Mouse (Mus musculus): ENCODE measurements around the gene Grpel1.

Grpel1 gene

GRCm38 (mm10) chr5:36462810-36463209, 2.0 kb upstream of the Grpel1 start:
- peak; percentile 60 for DNase-seq

DNA sequence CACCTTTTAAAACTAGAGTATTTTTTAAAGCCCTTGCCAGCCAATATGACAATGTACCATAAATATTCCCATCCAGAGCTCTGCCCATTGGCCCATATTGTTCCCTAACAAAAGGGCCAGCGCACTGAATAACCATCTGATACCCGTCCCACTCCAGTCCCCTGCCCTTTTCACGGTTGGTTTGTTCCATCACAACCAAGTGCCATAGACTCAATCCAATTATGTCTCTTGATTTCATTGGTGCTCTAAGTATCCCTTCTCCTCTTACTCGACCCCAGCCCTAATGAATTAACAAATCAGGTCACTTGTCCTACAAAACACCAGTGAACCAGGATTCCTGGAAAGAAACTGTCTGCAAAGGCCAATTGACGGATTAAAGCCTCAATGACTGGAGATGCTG, 1.4 kb upstream of the Grpel1 start:
- DNase-seq = no peak

DNA sequence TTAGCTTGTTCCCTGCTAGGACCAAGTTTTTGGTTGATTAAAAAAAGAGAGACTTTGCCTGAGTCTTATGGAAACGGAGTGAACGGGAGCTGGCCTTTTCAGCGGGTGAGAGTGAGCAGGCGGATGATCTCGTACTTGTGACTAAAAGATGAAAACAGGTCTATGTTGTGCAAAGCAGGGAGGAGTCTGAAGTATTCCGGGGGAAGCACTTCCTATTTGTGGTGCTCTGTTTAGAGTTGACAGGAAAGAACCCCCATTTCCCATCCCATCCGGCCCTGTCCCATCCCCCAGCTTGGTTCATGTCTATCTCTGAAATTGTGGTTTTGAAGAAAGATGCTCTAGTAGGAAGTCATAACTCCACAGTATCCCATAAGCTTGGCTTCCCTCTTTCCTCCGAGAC, 1.1 kb downstream of the Grpel1 start:
- DNase-seq = no peak

DNA sequence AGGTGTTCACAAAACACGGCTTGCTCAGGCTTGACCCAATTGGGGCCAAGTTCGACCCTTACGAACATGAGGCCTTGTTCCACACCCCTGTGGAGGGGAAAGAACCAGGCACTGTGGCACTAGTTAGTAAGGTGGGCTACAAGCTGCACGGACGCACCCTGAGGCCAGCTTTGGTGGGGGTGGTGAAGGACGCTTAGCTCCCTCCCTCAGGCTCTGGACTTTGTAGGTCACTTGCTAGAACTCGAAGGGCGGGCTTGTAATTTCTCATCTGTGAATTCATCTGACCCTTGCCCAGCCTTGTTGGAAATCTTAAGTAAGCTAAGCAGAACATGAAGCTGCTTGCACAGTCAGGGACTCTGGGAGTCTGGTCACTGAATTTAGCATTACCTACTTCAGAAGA, 6.4 kb downstream of the Grpel1 start:
- no peak for DNase-seq

DNA sequence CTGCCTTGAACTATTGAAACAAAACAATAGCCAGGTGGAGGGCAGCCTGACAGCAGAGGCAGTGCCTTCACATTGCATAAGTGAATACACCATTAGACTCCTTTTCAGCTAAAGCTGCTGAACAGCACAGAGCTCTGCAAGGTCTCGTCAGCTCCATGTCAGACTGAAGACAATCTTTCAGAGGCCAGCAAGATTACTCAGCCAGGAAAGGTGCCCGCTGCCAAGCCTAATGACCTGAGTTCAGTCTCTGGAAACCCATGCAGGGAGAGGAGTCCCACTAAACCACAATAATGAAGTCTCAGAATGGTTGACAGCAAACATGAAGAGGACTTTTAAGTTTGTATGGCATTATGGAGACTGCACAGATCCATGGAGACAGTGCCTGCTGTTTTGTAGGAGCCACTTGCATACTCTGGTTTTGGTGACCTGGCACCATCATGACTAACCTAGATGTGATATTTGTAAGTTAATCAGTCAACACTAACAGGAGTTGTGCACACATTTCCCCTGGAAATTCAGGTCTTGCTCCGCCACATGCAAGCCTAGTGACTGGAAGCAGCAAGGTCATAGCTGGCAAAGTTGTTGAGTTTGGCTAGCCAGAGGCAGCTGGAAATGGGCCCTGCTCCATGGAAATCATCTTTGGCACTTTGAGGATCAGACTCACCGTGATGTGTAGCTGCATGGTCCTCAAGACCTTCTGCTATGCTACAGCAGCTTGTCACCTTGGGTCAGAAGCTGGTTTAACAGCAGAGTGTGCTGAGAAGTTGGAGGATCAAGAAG, 8.3 kb downstream of the Grpel1 start:
- no peak for DNase-seq

- peak; percentile 44 for DNase-seq
These were observed 9.5 kb downstream of the Grpel1 start for GRCm38 (mm10) chr5:36474283-36474682.

- DNase-seq = no peak
These were observed 12.7 kb downstream of the Grpel1 start for GRCm38 (mm10) chr5:36477486-36477885.

DNA sequence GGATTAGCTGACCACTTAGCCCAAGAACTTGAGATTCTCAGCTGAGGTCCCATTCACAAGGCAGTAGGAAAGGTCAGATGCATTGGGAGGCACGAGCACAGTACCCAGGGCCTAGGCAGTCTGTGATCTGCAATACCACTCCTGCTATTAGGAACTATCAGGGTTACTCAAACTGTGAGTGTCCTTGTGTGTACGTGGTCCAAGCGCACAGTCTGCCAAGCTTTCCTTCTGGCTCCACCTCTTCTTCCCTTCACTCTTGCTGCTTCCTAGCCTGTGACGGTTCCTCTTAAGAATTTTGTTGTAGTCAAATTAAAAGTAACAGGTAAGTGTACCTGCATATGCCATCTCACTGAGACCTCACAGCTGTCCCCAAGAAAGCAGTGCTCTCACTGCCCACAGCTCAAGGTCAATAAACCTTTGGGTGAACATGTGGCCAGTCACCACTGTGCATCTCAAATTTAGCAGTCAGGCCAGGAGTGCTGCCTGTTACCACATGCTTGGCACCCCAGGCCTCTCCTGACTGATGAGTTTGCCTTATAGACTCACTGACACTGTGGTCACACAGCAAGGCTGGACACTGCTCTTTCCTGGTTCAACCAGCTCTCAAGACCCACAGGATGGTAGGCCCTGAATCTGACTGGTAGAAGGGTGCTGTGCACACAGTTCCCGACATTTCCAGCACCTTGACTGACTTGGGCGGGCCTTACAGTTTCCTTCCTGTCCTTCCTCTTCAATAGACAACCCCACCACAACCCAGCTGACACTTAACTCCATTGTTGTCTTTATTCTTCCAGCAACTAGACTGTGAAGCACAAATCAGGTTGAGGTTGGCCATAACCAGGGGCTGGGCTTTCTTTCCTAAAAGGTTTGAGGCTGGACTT, 14.0 kb downstream of the Grpel1 start:
- DNase-seq = no peak

DNA sequence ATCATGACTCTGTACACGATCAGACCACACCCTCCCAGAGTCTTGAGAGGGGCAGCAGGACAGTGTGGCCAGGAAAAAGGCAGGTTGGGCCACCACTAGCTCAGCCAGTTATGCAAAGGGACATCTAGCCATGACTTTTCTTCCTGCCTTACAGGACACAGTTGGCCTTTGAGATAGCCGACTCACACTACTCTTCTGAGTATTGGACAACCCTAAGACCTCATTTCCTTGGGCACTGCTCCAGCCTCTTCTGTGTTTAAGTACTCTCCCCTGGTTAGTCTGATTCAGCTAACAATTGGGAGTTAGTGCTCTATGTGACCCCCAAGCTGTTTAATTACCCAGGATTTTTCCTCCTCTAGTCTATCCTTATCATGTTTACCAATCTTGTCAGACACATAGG, 14.9 kb downstream of the Grpel1 start:
- DNase-seq = no peak

GRCm38 (mm10) chr5:36480398-36480797, 15.6 kb downstream of the Grpel1 start:
- DNase-seq = no peak

GRCm38 (mm10) chr5:36481114-36481513, 16.3 kb downstream of the Grpel1 start:
- no peak for DNase-seq

DNA sequence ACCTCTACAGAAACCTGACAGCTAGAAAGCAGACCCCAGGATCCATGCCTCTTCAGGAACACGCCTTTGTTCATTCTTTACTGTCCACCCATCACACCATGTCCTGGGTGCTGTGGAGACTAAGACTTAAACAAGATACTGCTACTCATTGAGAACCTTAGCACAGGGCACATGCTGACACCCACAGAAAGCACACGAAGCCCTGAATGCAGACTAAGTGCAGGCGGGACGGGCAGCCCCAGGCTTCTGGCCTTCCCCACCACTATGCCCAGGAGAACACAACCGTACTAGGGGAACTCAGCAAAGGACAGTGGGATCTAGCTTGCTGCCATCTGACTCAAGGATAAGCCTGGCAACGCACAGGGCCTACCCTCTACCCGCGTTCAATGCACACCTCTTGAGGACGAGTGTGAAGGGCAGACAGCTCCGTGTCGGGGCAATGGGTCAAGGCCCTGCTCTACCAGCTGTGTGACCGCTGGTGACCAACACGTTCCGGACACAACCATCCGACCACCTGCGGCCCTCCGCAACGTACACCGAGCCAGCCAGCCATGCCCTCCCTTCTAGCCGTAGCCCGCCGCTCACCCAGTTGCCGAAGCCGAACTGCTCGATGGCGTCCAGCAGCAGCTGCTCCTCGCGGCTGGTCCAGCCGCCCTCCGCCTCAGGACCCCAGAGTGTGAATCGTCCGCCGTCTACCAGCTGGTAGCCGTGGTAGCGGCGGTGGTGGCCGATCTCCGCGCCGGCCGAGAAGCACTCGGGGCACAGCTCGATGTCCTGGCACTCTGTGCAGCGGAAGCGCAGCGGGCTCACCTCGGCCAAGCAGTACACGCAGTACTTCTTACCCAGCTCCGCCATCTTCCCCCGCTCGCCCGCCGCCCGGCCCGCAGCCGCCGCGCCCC, 18.7 kb downstream of the Grpel1 start:
- peak; percentile 43 for DNase-seq

- DNase-seq = peak; percentile 99
These were observed 19.6 kb downstream of the Grpel1 start, which contains the start of the genes Tada2b and Ccdc96 for GRCm38 (mm10) chr5:36484171-36484990. Gene Tada2b (minus strand): TSS chr5:36484285. Gene Ccdc96 (plus strand): TSS chr5:36484588.

DNA sequence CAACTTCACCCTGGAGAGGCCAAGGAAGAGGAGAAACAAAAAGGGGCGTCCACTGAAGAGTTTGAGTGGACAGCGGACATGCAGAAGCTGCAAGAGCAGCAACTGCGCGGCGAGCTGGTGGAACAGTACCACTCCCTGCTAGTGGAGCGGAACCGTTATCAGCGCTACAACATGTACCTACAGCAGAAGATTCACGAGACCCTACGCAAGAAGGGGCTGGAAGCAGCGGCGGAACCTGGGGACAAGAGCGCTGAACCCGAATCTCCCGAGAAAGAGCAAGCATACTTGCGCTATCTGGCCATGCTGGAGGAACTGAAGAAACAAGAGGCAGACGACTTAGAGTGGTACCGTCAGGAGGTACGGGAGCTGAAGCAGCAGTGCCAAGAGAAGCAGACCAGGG, 20.5 kb downstream of the Grpel1 start:
- DNase-seq = no peak

- no peak for DNase-seq
These were observed 24.4 kb downstream of the Grpel1 start for GRCm38 (mm10) chr5:36489225-36489624.

DNA sequence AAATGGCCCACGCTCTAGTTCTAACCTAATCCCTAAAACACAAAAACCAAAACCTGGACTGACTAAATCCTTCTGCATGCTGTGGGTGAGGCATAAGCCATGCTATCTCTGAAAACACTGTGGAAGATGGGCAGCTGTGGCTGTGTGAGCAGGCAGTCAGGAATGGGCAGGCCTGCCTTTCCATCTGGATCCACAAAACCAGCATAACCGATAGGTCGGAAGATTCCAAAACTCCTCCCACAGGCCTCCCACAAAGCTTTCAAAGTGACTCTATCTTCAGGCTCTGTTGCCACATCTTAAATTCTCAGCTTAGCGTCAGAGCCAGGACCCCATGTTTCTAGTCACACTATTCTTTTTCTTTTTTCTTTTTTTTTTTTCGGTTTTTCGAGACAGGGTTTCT, 29.1 kb downstream of the Grpel1 start:
- DNase-seq = peak; percentile 34

- DNase-seq = no peak
These were observed 29.9 kb downstream of the Grpel1 start for GRCm38 (mm10) chr5:36494709-36495108.

DNA sequence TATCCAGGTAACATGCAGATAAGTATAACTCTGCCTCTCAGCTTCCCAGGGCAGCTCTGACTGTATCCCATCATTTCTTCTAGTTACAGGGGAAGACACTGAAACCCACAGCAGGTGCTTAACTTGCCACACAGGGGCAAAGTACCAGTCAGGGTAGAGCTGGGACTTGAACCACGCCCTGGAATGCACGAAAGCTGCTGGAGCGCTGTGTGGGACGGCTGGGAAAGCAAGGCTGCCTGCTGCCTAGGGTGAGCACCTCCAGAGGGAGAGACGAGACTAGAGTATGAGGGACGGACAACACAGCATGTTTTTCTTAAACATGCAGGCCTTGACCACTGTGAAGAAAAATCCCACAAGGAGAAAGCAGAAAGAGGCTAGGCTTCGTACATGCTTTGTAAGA, 40.4 kb downstream of the Grpel1 start:
- DNase-seq = no peak

GRCm38 (mm10) chr5:36505643-36506042, 40.8 kb downstream of the Grpel1 start:
- no peak for DNase-seq

DNA sequence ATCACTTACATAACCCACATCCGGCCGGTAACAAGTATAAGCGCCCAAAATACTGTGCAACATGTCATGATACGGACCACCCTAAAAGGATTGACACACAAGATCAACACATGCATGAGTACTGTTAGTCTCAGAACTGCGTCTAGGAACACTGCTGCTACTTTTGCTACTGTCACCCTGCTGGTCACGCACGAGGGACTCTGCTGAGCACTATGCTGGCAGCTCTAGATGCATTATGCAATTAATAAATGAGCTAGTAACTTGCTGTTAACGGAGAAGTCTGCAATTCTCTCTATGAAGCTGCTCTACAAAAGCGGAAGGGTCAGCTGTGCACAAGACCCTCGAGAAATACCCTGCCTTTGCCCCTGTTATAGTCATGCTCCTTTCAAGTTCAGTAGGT, 43.6 kb downstream of the Grpel1 start:
- no peak for DNase-seq

DNA sequence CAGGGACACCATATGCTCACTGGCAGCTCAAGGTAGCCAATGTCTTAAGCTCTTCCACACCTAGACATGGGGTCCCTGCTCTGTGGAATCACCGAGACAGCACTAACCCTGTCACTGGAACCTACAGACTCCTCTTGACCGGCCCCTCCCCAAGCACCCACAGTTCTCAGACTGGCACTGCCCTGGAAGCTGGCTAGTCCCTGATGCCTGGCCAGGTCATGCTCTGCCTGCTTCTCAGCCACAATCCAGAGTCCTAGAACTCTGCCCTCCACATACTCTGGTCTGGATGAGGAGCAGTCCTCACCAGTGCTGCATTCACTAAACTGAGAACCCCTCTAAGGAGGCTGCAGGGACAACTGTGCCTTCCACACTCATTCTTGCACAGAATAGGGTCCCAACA, 46.2 kb downstream of the Grpel1 start:
- DNase-seq = no peak

- DNase-seq = no peak
These were observed 50.3 kb downstream of the Grpel1 start for GRCm38 (mm10) chr5:36515126-36515525.
